Mouse (Mus musculus): ENCODE data around the gene Smpdl3b.
"Not testable (repeated sequence)": the region's sequence is repeated elsewhere in the genome, so short reads cannot be mapped to it uniquely, and the experiment has no call there.

Gene Smpdl3b

DNA sequence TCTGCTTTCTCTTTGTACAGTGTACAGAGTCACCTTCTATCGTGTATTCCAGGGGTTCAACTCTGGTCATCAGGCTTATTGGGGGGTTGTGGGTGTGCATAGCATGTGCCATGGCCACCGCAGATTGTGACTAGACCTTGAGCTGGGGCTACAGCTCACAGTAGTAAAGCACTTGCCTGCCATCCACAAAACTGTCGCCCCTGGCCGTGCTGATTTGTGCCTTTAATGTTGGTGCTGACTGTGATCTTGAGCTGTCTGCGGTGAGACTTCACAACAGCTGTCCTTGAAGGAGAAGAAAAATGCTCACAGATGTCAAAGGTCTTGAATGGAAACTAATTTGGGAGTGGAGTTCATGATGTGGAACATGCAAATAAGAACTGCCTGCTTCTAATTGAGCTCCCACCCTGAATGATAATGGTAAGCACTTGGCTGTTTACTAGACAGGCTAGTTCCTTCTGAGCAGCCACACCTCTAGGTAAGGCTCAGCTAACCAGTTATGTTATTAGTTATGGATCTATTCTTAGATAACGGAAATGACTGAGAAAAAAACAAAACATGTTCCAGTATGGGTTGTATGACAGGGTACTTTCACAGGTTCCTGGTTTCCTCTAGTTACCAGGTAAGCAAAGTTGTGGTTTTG lies 21.6 kb upstream of the Smpdl3b start:
- no peak for DNase-seq

DNA sequence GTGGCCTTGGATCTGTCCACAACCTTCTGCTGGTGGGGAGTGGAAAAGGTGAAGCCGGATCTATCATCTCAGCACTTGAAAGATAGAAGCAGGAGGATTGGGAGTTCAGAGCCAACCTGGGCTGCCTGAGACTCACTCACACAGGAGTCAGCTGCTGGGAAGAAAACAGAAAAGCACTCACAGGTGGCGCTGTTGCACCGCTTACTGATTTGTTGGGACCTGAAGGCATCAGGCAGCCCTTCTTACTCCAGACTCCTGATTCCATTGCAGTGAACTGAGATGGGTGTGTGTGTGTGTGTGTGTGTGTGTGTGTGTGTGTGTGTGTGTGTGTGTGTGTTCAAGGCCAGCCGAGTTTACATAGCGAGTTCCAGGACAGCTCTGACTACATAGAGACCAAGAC lies 19.7 kb upstream of the Smpdl3b start:
- peak; percentile 56 to 63 for DNase-seq

DNA sequence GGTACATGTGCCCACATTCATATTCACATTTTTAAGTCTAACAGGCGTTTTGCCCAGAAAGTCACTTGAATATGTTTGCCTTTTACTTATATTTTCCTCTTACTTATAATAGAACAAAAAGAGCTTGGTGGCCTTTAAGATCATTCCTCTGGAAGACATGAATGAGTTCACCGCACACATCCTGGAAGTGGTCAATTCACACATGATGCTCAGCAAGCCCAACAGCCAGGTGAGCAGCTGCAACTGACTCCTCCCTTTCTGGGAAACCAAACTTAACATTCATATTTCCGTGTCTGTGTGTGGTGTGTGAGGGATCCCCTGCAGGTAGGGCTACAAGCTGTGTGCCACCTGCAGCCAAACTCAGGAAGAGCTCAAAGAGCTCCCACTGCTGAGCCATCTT lies 17.9 kb upstream of the Smpdl3b start:
- DNase-seq, result no peak

DNA sequence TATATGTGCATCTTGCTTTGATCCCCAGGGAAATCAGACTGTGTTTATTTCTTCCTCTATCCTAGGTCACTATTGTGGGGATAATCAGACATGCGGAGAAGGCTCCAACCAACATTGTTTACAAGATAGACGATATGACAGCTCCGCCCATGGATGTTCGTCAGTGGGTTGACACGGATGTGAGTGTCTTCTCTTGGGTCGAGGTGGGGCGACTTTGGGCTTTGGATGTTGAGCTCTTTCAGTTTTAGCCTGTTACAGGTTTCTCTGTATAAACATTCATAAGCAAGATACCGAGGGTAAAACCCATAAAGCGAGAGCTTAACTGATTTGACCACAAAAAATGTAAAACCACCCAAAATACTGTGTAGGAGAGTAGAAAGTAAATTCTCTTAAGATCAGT lies 14.7 kb upstream of the Smpdl3b start:
- DNase-seq, result no peak

DNA sequence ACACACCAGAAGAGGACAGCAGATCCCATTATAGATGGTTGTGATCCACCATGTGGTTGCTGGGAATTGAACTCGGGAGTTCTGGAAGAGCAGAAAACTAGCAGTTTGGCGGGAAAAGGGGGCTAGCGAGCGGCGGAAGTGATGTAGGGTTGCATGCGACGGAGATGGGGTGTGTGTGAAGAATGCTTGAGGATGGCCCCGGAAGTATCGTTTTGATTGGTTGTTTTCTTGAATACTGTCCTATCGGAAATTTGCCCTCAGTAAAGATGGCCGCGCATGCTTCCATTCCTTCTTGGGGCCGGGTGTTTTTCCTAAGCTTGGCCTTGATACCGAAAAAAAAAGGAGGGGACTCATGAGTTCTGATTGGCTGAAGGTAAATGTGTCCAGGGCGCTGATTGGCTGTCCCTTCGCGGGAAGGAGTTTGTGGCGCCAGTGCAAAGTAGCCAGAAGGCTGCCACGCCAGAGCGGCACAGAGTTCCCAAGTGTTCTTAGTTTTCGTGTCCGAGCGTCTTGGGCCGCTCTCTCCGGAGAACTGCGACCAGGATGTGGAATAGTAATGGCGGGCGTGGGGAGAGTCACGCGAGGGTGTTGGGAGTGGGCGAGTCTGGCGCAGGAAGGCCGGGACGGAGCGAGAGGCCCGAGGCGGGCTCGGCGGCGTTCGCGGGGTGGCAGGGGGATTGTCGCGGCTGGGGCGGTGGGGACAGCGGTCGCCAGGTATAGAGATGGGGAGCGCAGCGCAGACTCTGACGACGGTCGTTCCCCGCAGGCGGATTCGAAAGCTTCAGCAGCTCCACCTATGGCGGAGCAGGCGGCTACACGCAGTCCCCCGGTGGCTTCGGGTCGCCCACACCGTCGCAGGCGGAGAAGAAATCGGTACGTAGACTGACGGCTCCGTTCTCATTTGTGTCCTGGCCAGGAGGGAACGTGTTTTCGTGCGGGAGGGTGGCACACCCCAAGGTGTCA lies 11.1 kb upstream of the Smpdl3b start, which contains the start of gene Rpa2:
Rpa2 (plus strand) TSS at position 419 of the 963 bp plus-strand sequence.
- DNase-seq, result peak; percentile 99

DNA sequence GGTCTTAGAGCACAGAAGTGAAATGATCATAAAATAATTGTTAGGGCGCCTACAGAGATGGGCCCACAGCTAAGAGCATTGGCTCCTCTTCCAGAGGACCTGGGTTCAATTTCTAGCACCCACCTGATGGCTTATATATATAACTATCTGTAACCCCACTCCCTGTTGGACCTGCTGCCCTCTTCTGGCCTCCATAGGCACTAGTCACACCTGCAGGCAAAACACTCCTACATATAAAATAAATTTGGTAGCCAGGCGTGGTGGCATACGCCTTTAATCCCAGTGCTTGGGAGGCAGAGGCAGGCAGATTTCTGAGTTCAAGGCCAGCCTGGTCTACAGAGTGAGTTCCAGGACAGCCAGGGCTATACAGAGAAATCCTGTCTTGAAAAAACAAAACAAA lies 6.1 kb upstream of the Smpdl3b start:
- not testable (repeated sequence) for DNase-seq

DNA sequence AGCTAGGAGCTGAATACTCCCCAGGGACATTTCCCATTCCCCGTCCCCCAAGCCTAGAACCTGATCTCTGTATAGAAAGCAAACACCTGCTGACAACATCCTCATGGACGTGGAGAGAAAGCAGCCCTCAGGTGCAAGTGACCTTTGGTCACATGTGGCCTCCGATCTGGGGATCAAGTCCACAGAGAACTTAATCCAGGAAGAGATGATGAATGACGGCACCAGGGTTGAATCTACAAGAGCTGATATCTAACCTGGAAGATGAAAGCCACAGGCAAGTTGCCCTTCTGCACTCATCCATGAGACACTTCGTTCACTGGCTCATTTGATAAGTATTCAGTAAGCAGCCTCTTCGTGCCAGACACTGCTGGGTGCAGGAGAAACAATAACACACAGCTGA lies 5.5 kb upstream of the Smpdl3b start:
- DNase-seq, result no peak

DNA sequence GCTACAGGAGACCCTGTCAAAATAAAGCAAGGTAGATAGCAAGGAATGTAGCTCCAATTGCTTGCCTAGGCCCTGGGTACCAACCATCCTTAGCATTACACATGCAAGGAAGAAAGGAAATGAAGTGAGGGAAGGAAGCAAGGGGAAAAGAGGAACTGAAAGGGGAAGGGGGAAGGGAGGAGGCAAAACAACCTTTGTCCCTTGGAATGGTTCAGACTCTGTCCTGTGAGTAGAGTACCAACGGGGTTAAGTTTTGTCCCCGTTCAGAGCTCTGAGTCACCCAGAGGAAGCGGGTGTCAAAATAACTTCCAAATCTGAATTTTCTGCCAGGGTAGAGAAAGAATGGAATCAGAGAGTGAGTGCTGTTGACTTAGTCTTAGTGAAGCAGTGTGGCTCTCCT lies 3.2 kb upstream of the Smpdl3b start:
- no peak for DNase-seq

DNA sequence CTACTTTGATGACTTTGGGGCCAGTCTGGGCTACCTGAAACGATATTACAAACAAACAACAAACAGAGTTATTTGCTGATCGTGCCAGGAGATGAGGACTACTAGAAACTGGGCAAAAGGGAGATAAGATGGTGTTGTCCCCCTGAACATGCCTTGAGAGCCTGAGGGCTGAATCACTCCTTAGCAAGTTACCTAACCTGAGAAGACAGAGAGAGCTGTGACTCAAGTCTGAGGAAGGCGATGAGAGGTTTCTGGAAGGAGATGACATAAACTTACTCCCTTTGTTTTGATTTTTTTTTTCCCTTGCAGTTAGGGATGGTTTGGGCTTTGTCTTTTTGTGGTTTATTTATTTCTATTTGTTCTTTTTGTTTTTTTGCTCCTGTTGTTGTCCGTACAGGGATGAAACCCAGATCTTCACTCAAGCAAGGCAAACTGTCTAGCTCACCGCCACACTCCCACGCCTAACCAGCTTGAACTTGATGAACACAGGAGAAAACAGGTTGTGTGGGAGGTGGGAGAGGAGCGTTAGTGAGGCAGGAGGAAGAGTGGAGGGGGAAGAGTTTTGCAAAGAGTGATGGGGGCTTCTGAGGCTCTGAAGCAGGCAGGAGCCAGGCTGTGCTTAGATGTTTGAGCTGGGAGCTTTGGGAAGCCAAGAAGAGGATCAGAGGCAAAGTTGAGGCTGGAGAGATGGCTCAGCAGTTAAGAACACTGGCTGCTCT lies 740 bp upstream of the Smpdl3b start:
- DNase-seq, result no peak

DNA sequence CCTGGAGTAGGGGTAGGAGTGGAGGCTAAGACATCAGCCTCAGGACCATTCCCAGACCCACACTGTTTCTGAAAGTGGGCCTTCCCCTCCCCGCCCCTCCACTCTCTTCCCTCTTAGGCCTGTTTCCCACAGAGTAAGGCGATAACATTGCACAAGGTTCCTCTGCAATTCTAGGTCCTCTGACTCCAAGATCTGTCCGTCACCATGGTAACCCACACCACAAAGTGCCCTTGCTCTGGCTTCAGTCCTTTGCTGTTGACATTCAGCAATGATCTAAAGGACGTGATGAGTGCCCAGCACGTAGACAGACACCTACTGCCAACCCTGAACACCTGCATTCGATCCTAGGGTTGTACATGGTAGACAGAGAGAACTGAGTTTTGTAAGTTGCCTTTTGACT lies 4.1 kb downstream of the Smpdl3b start:
- DNase-seq, result peak; percentile 35 to 55

DNA sequence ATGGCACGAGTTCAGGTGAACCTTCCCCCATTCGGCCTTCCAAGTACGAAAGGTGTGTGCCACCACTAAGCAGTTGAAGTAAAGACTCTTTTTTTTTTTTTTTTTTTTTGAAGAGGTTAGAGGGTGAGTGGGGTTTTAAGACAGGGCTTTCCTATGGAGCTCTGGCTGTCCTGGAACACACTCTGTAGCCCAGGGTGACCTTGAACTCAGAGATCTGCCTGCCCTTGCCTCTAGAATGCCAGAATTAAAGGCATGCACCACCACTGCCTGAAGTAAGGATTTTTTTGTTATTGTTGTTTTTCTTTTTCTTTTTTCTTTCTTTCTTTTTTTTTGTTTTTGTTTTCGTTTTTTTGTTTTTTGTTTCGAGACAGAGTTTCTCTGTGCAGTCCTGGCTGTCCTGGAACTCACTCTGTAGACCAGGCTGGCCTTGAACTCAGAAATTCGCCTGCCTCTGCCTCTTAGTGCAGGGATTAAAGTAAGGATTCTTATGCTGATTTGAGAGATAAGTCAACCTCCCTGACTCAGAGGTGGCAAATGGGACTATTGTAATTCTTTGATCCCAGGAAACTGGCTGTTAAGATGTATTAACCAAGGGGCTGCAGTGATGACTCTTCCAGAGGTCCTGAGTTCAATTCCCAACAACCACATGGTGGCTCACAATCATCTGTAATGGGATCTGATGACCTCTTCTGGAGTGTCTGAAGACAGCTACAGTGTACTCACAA lies 7.6 kb downstream of the Smpdl3b start:
- DNase-seq, result no peak

DNA sequence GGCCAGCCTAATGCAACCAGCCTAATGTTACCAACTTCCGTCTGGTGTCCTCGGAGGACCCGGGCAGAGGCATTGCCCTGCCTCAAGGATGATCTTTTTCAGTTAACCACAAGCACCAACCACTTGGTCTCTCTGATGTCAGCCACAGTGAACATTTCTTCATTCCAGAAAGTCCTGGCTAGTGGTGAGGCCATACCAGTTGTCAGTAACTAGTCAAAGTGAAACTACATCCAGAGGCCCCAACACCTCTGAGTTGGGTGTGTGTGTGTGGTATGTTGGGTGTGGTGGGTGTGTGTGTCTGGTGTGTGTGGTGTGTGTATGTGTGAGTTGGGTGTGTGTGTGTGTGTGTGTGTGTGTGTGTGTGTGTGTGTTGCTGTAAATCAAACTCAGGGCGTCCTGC lies 8.3 kb downstream of the Smpdl3b start:
- DNase-seq, result peak in 1 of 2 experiments; percentile 24

DNA sequence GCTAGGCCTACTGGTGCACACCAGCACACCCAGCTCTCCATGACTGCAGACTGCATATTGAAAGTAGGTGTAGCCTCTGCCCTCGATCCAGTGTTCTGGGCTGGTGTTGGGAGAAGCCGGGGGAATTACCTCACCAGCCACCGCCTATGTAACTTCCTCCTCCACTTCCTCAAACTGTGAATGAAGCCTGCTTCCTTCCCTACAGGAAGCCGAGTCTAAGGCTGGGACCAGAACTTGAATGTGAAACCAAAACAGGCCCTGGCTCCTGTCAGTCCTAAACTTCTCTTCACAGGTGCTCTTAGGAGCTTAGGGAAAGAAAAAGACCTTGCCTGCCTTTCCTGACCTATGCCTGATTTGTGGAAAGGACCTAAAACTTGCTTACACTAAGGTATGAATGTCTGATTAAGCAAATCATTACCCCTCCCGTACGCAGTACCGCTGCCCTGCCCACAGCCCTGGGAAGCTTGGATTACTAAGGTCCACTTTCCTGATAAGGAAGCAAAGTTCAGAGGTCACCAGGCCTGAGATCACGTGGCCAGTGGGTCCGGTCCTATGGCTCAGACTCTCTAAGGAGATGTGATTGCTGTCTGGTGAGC lies 9.3 kb downstream of the Smpdl3b start:
- DNase-seq, result peak; percentile 78 to 82

DNA sequence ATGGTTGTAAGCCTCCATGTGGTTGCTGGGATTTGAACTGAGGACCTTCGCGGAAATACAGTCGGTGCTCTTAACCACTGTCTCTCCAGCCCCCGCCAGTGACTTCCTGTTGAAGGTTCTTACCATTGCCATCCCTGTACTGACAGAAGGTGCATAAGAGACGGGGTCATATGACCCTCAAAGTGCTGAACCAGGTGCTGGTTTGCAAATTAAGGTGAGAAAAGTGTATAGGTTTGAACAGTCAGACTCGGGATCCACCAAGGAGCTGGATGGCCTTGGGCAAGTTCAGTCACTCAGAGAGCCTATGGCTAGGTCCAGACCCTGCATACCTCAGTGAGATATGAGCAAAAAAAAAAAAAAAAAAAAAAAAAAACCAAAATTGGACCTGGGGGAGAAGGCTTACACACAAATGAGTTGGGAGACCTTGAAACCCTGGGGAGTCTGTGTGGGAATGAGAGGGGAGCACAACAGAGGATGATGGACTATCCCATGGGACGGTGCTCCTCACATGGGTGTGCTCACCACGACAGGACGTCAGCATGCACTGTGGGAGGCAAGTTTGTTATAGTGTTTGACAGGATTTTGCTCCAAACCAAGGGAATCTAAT lies 10.0 kb downstream of the Smpdl3b start:
- no peak for DNase-seq

DNA sequence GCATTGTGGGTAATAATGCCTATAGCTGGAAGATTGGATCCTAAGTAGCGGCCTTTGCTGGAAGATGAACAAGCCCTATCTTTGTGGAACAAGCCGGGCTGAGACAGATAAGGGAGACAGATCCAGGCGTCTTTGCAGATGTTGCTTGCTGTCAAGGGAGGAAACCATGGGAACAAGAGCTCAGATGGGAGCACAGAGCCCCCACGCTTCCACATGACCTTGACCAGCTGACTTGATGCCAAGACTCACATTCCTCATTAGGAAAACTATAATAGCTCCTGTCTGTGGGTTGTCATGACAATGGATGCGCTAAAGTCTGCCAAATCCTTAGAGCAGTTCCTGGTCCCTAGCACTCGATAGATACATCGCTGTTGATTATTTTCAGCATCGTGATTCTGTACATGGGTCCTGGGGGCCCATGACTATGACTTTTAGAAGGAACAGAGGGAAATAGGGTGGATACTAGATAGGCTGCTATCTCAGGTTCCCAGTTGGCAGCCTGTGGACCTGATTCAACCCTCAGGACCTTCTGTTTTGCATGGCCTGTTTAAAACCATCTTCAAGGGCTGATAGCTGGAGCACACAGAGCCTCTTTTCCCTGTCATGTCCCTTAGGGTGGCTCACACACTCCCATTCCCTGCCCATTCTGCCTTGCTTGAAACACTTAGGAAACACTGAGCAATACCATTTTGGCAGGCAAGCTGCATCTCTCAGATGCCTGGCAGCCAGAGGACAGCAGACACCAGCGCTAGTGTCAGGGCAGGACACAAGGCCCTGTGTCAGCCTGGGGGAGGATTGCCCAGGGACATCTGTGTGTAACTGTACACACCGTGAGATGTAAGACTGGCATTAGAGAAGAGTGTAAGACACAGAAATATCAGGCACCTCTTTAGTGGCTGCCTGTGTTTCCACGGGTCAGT lies 12.8 kb downstream of the Smpdl3b start:
- no peak for DNase-seq

DNA sequence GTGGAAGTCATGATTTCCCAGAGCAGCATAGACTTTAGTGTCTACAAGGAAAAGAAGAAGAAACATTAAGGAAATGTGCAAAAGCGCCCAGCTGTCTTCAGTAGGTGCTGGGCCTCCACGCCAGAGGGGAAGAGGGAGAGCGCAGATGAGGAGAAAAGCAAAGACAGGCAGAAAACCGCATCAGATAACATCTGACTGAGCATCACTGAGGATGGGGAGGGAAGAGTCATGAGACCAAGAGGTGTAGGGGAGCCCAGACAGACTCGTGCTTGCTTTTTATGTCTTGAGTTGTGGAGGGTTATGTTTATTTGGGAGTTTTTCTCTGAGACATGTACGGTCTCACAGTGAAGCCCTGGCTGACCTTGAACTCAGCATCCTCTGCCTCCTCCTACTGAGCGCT lies 15.6 kb downstream of the Smpdl3b start:
- no peak for DNase-seq

DNA sequence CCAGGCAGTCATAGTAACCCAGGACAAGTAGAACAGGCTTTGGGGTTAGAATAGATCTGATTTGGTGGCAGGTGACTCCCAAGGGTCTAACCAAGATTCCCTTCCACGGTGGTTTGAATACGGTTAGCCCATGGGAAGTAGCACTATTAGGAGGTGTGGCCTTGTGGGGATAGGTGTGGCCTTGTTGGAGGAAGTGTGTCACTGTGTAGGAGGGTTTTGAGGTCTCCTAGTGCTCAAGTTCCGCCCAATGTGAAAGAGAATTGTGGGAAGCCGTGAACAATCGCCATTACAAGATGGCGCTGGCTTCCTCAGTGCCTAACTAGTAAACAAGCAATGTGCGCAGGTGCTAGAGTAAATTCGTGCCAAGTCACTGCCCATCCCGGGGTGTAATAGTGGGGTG lies 19.9 kb downstream of the Smpdl3b start:
- not testable (repeated sequence) for DNase-seq

DNA sequence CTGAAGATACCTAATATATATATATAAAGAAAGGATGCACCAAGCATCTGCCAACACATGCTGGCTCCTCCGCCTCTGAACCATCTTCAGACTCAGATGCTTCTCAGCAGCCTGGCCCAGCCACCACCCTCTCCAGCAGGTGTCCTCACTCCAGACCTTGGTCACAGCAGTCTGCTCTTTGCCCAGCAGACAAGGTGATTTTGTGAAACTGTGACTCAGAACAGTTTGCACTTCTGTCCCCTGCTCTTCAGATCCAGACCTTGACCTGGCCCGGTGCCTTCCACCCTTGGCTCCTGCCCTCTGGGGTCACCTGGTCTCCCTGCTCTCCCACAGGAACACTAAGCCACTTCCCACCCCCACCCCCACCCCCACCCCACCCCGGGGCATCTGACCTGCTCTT lies 21.2 kb downstream of the Smpdl3b start:
- DNase-seq, result no peak

DNA sequence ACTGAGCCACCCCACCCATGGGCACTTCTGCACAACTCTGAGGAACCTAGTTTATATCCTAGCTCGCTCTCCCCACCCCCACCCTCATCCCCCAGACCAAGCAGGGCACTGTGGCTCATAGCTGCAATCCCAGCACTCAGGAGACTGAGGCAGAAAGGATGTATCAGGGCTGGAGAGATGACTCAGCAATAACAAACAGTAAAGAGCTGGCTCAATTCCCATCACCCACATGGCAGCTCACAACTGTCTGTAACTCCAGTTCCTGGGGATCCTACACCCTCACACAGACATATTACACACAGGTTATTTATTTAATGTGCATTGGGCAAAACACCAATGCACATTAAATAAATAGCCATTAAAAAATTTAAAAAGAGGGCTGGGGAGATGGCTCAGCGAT lies 21.7 kb downstream of the Smpdl3b start:
- no peak for DNase-seq

DNA sequence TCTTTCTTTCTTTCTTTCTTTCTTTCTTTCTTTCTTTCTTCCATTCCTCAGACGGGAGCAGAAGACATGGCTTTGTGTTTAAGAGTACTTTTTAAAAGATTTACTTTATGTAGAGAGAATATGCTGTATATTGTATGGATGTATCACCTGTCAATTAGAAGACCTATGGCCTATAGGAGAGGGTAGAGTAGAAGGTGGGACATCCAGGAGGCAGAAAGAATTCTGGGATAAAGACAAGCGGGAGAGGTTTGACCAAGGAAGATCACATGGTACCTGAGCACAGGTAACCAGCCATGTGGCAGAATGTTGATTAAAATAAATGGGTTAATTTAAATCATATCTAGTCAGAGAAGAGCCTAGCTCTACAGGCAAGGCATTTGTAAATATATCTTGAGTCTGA lies 22.3 kb downstream of the Smpdl3b start:
- no peak for DNase-seq

Data from lung, adult 18-20 months (tissue).